Mouse (Mus musculus): ENCODE measurements at regions not wholly inside any gene's neighbourhood (a gene's known extent, or its start where the extent isn't known, plus 50 kb on each side); places are given as distances from the start of the nearest gene placed in this dataset.

GRCm38 (mm10) chr12:29222099-29222498 is 306.1 kb upstream of the Myt1l start:
- TF ChIP-seq CTCF (conservative IDR thresholded peaks at IDR 0.05; ENCODE audit: low read length) (no peak), NANOG (IDR thresholded peaks at IDR 0.05; ENCODE audit: borderline replicate concordance, low read length) (no peak), POU5F1 (IDR thresholded peaks at IDR 0.05; ENCODE audit: borderline replicate concordance, low read length) (no peak)

All from E14TG2a.4 (cell line).